Mouse (Mus musculus) heart, adult 18-20 months (tissue): Measurements from ENCODE around the gene Mpzl3. TPM values are rescaled to one million over a fixed set of nuclear protein-coding genes. Genes with fewer than 3 reads are reported as not detected.

ENCODE experiments used
- DNase-seq, 2 experiments: peaks; one replicate each; pipeline ENCODE4 v3.0.0; 2021 to 2022; ENCODE audit warnings: mixed read lengths in 1 of 2
- total RNA-seq, 2 experiments: library from RNA; stranded (reverse); gene quantifications; 2 replicates each; pipeline ENCODE4 v1.2.3; 2021

The Mpzl3 gene
- total RNA-seq, 2 experiments from 2014 or later, result 1.7 to 2.7 TPM

DNA sequence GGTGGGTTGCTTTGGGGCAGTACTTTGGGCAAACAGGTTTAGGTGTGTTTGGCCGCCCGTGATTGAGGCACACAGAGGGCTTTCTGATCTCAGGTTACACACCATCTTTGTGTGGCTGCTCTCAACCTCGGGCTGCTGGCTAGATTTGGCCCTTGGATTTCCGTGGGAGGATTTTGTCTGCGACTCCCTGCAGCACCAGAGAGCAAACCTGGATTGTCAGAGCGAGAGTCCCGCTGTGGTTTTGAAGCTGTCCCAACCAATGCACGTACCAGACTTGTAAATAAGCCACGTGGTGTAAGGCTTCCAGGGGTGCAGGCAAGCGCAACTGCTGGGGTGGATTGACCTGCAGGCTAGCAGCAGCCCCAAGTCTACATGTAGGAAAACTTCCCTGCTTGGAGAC lies 12.0 kb upstream of the Mpzl3 start:
- peak in 1 of 2 experiments; percentile 17 for DNase-seq

DNA sequence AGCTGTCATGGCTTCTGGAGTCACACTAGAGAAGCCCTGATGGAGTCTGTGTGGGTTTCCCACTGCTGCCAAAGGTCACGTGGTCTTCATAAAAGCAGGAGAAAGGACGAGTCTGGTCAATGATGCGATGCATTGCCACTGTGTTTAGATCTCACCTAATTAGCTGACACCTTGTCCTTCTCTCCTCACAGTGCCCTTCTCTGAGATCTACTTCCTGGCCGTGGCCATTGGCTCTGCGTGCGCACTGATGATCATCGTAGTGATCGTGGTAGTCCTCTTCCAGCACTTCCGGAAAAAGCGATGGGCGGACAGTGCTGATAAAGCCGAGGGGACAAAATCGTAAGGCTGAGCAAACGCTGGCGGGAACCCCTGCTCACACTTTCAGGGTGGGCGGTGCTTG lies 8.0 kb upstream of the Mpzl3 start:
- DNase-seq, result no peak

DNA sequence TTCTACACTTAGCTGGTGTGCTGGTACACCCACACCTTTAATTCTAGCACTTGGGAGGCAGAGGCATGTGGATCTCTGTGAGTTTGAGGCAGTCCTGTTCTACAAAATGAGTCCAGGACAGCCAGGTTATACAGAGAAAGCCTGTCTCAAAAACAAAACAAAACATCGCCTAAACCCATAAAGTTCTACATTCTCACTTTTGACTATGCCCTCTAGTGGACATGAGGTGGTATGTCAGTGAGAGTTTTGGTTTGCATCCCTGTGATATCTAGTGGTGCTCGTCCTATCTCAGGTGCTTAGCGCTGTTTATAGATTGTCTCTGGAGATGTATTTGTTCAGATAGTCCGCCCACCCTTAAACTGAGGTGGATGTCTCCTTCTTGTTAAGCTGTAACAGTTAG lies 6.5 kb upstream of the Mpzl3 start:
- DNase-seq, result peak in 1 of 2 experiments; percentile 45

DNA sequence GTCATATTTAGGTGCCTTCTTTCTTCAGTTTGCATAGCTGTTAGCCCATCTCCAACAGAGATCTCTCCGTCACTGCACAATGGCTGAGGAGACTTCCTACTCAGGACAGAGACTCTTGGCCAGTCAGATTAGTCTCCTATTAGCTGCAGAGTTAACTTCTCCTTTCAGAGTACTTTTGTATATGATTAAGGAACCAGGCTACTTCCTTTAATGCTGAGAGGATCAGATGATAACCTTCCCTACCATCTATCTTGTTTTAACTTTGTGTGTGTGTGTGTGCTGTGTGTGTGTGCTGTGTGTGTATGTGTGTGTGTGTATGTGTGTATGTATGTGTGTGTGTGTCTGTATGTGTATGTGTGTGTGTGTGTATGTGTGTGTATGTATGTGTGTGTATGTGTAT lies 5.3 kb upstream of the Mpzl3 start:
- DNase-seq, result no peak

DNA sequence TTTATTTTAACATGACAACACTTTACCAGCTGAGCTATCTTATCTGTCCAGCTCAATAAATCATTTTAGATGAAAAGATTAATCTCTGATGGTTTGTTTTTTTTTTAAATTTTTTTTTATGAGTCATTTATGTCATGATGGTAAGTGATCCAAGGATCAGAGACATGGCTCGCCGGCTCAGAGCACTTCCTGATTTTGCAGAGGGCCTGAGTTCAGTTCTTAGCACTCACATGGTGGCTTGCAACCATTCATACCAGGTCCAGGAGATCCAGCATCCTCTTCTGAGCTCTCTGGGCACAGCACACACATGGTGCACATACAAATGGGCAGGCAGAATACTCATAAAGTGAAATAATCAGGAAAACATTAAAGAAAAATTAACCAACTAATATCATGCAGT lies 4.7 kb upstream of the Mpzl3 start:
- DNase-seq, result no peak

DNA sequence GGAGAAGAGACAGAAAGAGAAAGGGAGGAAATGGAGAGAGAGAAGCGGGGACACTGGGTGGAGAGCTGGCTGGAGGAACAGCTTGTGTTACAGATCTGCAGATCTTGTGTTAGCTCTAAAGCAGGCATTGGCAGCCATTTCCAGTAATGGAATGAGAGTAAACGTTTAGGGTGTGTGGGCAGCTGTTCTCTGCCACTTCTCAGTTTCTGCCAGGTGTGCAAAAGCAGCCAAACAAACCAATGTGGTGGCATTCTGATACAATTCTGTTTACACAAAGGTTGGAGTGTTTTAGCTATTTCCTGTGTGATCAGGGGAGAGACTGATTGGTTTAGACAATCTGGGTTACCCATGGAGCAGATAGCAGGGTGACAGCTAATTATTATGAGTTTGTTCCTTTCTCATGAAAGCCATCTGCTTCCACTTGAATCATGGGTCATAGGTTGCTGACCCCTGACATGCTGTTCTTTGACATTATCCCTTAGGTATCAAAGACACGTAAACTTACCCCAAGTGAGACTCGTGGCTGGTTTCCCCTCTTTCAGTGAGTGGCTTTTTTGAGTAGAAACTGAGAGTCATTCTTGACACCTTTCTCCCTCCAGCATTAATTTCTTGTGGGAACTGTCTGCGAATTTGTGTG lies 3.4 kb downstream of the Mpzl3 start:
- no peak for DNase-seq

DNA sequence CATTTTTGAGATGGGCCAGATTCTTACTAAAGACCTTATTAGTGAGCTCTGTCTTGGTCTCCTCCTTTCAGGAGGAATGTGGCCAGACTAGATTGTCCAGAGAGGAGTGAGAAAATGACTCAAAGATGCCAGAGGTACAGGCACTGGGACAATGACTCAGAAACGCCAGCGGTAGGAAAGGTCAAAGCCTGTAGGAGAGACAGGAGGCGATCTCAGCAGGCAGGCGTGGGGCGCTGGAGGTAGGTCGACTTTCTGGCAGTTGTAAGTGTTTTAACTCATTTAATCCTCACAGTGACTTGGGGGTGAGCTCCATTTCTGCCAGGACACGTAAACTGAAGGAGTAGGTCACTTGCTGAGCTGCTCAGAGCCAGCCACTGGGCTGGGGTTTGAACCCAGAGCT lies 5.2 kb downstream of the Mpzl3 start:
- DNase-seq, result no peak

DNA sequence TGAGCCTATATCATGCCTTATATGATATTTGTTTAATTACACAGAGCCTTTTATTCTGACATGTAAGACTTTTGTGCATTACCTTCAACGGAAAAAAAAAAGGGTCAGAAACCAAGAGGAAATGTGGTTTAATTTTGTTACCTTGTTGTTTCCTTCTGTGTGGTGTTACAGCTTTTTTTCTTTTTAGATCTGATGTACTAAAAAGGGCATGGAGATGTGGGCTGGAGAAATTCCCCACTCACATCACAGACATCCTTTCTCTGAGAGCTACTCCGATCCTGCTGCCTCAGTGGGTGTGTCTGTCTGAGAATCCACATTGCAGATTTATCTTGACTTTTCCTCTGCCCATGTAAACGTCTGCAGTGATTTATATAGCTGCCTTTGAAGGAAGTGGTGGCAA lies 7.7 kb downstream of the Mpzl3 start:
- no peak for DNase-seq

DNA sequence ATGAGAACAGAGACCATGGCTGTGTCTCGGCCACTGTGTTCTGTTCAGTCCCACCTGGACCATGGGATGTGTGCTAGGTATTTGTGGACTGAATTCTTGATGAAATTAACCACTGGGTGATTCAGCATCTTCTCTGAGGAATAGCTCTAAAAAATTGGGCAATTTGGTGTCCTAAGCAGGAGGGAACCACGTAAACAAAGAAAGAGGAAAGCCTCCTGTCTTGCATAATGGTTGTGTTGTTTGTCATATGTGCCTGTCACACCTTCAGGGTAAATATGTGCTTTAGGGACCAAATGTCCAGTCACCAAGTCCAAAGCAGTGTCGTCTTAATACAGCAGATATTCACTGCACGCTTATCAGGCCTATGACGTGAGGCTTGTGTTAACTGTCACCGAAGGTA lies 9.4 kb downstream of the Mpzl3 start:
- DNase-seq, result no peak

DNA sequence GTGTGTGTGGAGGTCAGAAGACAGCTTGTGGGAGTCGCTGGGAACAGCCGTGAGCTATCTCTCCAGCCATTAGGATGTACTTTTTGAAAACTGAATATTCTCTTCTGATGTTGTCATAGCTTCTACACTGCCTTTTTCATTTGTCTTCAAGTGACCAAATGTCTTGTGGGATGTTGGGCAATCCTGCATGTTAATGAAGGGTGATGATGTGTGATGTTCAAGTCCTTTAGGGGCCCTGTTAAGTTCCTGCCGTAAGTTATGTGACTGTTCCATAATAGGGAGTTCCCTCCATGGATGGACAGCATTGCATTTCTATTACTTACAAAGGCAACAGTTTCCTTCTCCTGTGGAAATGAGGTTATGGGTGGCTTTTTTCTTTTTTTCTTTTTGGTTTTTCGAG lies 11.7 kb downstream of the Mpzl3 start:
- DNase-seq, result no peak

DNA sequence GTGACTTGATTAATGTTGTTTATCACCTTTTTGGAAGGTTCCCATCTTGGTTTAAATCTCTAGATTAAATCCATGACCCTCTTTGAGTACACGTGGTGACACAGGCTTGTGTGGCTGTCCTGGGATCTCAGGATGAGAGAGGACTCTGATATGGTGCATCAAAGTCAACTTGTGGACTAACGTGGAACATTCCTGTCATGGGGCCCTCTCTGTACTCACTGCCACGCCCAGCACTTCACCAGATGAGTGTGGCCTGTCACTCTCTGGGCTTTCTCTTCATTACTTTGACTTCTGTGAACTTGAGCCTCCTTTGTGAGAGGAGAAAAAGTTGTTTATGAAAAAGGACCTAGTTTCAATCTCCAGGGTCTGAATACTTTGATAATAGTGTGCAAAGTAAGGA lies 16.8 kb downstream of the Mpzl3 start:
- no peak for DNase-seq

DNA sequence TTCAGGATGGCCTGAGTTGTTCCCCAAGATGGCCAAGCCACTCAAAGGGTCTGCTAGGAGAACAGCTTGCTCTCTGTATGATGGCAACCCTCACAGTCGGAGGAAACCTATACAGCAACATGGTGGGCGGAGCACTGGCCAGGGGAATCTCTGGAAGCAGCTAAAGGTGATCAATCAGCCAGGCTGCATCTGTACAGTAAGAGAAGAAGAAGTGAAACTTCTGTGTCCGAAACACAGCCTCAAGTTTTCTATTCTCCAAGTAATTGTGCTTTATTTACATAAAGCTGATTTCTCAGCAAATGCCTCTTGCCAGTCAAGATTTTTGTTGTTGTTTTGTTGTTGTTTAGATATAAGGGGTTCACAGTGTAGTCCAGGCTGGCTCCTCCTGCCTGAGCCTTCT lies 22.9 kb downstream of the Mpzl3 start:
- DNase-seq, result no peak

DNA sequence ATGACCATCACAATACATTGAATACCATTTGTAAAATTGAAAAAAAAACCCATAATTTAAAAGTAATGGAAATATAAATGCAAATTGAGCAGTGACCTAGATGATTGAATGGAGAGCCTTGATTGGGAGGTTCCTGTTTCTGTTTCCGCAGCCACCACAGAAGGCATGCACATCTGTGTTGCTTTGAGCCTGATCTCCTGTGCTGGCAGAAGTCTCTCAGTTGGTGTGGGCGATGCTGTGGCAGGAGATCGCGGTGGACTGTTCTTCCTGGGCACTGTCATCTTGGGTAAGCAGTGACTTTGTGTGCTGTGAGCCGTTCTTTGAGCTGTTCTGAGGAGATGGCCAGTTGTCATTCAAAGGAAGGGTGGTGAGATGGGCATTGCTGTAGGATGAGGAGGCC lies 24.0 kb downstream of the Mpzl3 start, which contains the start of gene Jaml:
Jaml (plus strand) TSS at position 173 of the 400 bp plus-strand sequence.
- peak in 1 of 2 experiments; percentile 14 for DNase-seq

DNA sequence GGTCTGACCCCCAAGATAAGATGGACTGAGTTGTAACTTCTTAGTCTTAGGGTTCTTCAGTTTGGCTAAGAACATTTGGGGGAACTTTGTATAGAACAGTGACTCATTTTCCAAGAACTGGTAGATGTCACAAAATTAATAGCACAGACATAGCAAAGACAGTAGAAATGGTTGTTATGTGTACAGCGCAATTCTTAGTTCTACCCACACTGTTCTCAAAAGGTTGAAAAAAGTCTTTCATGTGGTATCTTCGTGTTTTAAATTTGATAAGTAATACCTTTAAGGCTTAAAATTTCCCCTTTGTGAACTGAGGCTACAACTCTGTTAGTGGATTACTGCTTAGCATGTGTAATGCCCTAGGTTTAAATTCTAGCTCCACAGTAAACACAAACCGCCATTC lies 28.1 kb downstream of the Mpzl3 start:
- DNase-seq, result no peak

DNA sequence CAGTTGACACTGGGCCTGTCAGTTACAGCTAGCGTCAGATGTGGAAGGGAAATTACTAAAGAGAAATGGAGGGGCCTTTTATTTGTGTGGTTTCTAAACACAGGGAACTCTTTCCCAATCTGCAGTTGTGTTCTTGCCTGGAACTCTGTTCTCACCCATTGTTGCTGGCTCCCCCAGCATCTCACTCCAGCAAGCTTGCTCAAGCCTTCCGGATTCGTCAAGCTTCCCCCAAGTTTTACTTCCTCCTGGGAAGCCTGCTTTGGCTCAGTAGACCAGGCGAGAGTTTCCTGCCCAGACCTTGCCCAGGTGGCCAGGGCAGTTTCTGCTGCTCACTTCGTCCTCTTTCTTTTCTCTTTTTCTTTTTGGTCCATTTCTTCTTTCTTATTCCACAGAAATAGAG lies 29.6 kb downstream of the Mpzl3 start:
- DNase-seq, result peak in 1 of 2 experiments; percentile 58

DNA sequence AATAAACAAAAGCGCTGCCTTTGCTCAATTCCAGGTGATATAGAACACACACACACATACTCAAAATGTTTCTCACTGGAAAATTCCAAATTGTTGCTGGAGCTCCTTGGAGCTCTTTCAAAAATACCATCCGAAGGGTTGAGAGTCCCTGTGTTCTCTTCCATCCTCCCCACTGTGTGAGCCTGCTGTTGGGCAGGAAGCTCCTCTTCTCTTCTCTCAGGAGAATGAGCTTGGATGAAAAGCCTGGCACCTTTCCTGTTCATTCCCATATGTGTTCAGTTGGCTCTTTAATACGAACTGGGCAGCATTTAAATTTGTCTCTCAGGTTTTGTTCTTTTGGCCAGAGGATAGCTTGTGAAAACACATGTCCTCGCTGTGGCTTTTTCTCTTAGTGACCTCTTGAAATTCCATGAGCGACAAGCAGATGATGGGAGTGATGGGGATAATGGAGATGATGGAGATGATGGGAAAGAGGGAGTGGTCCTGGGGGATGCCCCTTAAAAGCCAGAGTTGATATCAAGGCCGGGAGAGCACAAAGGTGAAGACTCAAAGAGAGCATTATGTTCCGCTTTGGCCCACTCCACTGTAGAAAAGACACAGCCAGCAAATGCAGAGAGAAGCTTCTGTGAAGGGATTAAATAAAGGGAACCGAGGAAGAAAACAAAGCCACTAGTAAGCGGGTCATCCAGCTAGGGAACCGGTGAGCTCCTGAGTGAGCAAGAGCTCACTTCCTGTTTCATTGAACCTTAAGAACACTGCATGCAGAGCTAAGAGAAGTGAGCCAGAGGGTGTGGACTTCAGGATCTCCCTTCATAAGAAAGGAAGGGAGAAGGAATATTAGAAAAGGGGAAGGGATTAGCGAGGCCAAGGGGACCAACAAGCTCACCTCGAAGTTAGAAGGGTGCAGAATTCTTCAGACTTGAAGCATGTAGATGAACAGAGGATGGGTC lies 31.0 kb downstream of the Mpzl3 start:
- DNase-seq, result no peak

DNA sequence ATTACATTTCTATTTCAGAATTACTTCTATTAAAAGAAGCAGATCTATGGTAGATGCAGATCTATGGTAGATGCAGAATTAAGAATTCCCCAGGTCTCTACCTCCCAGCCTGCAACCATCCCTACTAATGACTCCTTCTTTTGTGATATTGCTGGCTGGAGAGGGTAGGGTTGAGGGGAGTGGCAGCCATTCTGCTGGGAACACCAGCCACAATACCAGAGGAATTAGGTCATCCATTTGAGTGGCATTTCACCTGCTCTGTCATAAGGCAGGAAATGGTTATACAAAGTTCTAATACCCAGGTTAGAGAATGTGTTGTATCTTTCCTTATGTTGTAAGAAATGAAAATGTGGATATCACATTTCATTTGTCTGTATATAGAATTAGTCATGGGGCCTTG lies 33.1 kb downstream of the Mpzl3 start:
- no peak for DNase-seq

DNA sequence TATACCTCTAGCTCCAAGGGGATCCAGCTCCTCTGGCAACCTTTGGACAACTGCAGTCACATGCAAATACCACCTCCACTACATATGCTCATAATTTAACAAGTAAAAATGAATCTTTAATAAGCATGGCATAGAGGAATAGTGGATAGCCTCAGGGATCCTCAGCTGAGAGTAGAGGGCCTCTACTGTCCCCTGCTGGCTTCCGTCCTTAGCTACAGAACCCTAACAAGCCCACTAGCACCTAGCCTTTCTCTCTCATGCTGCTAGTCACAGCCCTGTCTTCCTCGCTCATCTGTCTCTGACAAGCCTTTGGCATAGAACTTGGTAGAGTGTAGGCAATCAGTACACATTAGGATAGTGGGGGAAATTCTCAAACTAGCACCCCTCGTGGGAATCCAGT lies 35.8 kb downstream of the Mpzl3 start:
- DNase-seq, result no peak

DNA sequence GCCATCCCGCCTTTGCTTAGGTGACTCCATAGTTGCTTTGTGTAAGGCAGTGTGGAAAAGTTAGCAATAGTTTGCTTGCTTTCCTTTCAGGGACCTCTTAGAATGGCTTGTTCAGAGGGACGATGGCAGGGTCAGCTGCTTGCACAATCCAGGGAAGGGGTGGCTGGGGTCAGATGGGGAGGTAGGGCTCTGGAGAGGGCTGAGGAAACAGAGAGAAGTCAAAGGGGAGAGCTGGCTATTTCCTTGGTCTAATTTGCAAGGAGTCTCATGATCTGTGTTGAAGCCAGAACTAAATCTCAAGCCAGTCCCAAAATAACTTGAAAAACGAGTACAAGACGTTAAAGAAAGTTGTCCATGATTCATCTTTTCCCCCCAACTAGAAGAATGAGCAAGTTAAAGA lies 37.7 kb downstream of the Mpzl3 start:
- peak in 1 of 2 experiments; percentile 35 for DNase-seq

DNA sequence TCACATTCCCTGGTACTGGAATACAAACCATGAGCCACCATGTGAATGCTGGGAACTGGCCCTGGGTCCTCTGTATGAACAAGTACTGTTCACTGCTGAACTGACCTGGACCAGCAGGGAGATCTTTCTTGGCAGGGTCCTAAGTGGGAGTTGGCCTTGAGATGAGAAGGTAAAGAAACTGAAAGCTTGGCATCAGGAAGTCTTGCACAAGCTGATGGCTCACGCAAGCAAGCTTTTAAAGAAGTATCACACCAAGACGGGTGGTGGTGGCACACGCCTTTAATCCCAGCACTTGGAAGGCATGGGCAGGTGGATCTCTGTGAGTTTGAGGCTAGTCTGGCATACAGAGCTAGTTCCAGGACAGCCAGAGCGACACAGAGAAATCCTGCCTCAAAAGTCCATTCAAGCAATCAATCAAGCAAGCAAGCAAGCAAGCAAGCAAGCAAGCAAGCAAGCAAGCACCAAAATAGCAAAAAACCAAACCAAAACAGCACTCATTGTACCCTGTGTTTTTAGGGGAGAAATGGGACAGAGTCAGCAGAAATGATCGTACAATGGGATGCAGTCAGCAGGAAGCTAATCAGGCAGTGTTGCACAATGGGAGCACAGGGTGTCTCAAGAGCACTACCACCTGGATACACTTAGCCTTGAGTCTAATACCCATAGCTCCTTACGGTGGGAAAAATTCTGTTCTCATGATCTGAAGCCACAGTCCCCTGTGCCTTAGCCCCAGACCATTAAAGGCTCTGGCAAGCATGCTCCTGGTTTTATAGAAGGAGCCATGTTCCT lies 40.4 kb downstream of the Mpzl3 start:
- DNase-seq, result peak in 1 of 2 experiments; percentile 60

DNA sequence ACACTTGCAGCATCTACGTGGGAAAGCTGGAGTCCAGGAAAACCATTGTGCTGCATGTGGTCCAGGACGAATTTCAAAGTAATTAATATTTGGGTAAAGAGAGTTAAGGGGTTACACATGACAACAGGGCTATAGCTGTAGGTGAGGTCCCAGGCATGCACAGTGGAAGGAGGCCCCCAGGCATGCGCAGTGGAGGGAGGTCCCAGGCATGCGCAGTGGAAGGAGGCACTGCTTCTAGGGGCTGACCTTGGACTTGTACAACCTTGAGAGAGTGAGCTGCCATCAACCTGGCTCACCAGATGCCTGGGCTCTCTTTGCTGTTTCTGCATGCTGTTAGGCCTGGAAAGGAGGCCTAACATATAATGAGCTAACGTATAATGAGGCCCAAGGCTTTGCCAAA lies 42.9 kb downstream of the Mpzl3 start:
- DNase-seq, result no peak

DNA sequence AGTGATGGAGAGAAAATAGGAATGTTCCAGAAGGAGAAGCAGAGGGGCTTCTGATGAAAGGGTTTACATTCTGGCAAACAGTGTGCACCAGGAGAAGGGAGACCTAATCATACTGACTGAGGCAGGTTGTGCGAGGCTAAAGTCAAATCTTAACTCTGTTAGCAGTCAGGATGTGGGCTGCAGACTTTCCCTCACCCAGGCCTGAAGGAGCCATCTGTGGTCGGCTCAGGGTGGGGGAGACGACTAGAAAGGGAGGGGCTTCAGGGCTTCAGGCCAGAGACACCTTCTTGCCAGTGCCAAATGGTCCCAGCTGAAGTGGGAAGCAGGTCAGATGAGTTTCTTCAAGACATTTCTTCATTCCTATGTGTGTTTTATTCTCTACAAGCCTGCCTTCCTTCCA lies 43.4 kb downstream of the Mpzl3 start:
- DNase-seq, result no peak

DNA sequence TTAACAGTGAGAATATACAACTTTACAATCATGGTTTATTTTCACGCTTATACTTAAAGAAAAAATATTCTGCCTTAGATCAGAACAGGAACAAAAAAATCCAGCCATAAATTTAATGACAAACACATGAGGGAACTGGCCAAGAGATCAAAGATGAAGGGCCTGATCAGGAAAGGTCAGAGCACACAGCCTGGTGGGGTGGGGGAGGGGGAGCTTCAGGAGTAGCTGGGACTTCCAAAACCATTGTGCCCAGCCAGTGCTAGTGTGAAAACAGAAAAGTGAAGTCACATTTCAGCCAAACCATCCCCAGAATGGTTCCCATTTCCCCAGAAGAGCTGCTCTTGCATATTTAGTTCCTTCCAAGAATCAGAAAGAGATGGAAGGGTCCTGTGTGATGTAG lies 47.5 kb downstream of the Mpzl3 start:
- no peak for DNase-seq
